Mouse (Mus musculus) spleen, embryonic (tissue): ENCODE data around the gene Tubb4b.

Experiments
- CTCF ChIA-PET: fragments of 350-600 bp; sonication (Branson Sonifier 250); formaldehyde crosslinking; loops from one replicate; lab custom pipeline; 2022; lab: Charles Lee

Tubb4b gene

DNA sequence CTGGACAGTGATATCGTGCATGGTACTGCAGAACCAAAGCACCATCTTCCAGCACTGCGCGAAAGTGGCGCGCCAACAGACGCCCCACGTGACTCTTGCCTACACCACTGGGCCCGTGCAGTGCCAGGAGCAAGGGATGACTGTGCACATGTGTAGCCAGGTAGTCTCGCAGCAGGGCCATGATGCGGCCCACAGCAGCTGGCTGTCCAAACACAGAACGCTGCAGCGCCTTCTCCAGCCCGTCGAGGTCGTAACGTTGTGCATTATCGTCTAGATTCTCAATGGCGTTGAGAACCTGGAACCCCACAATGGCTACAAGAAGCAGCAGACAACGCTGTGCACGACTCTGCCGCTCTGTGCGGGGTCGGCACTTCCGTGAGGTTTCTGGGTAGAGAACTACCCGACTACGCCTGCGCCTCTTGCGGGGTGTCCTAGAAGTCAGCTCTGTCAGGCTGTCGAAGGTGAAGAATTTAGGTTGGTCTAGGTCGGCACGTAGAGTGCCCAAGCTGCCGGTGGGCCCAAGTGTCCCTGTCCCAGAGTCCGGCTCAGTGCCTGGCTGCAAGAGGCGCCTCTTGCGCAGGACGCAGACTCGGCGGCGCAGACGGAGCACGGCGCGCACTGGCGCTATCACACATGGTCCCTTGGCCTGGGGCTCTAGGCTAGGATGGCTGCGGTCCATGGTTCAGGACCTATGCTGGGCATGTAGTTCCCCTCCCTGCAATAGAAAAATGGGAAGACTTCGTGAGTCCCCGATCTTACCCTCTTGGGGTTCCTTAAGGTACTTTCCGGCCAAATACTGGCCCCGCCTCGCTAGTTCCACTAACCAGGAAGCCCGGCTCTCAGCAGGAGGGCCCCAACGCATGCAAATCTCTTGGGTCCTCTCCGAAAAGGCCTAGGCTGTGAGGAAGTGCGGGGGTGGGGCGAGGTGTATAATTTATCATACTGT, 29.0 kb downstream of the Tubb4b start:
- CTCF ChIA-PET: interaction anchor here (1.1 to 1.3 kb wide), 2 partner anchors 33 to 66 kb away, joined by 4 to 5 read pairs; no protein-coding TSS in a partner anchor

DNA sequence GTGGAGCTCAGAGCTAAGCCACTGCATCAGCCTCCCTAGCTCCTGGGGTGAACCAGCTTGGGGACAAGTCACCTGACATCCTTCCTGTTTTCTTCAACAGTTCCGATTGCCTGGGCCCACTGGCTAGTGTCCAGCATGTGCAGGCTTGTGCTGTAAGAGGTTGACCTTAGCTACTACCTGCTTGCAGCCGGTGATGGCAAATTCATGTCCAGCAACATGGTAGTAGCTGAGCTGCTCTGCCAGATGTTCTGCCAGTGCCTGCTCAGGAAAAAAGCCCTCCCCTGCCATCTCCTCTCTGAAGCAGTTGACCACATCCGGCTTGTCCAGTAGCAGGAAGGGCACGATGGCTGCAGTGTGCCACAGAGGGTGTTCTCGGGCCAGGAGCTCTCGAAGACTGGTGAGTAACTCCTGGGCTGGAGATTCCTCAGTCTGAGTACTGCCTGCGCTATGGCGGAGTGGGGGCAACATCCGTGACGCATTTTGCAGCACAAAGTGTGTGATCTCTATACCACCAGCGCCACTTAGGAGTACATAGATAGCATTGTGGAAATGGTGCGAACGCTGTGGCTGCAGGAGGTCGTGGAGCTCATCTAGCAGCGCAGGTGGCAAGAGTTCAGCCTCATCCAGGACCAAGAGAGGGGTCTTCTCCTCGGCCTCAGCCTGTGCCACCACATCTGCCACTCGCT, 29.9 kb downstream of the Tubb4b start:
- CTCF ChIA-PET: interaction anchor here (0.5 to 1.7 kb wide), 6 partner anchors 14 to 312 kb away, joined by 3 to 10 read pairs (median 4); partner anchors contain the start of genes Nrarp and Tprn

DNA sequence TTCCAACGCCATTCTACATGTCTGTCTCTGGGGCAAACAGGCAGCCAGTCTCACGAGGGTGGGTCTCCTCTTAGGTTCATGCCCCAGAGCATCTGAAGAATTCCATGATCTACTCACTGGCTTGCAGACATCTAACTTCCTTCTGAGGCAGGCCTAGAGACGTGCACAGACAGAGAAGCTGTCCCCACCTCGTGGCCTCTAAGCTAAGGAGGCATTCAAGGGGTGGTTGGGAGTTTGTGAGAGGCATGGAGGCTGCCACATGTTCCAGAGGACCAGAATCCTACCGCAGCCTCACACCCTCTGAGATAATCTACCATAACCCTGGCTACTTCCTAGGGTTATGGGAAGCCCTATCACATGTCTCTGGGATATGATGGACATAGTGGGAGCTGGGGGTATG, 30.5 kb downstream of the Tubb4b start:
- CTCF ChIA-PET: interaction anchor here (0.5 to 1.7 kb wide), 7 partner anchors 13 to 311 kb away, joined by 3 to 10 read pairs (median 4); partner anchors contain the start of genes Nrarp and Tprn

DNA sequence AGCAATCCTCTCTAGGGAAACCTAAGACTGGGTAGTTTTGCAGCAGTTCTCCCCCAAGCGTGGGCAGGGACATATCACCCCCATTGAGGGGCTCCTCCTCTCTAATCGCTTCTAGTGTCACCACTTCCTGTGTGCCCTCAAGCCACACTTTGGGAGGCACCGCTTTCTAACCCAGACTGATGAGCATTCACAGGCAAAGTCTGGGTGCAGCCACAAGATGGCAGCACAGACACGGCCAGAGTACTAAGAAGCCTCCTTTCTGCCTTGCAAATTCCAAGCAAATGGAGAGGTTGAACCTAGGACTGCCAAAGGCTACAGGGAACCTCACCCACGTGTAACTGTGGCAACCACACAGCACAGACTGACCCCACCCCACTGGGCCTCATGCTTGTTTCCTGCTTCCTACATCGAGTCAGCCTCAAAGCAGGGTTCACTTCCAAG, 31.2 kb downstream of the Tubb4b start:
- CTCF ChIA-PET: interaction anchor here (0.6 to 1.7 kb wide), 6 partner anchors 13 to 99 kb away, joined by 3 to 12 read pairs (median 4); partner anchors contain the start of gene Nrarp

DNA sequence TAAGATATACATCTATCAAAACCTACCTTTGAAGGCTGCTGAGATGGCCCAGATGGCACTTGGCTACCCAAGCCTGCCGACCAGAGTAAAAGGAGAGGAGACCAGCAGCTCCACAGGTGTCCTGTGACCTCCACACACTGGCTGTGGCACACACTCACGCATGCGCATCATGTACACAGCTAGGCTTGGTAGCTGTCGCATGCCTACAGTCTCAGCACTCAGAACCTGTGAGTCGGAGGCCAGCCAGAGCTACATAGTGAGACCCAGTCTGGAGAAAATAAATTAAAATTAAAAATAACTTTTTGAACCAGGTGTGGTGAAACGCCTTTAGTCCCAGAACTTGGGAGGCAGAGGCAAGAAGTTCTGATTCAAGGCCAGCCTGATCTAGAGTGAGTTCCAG, 36.7 kb downstream of the Tubb4b start:
- CTCF ChIA-PET: no interaction called here

DNA sequence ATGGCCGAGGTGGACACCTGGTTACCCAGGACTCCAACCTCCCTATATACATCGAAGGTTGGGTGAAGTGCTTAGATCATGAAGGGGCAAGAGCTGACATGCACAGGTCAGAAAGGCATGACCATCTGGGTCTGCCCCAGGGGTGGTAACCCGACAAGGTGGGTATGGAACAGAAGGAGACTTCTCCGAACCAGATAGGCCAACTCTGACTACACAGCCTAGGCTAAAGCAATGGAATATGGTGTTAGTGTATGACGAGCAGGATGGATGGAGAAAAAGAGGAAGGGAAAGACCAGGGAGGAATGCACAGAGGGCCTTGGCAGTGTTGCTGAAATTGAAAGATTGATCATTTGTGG, 37.9 kb downstream of the Tubb4b start:
- CTCF ChIA-PET: no interaction called here

DNA sequence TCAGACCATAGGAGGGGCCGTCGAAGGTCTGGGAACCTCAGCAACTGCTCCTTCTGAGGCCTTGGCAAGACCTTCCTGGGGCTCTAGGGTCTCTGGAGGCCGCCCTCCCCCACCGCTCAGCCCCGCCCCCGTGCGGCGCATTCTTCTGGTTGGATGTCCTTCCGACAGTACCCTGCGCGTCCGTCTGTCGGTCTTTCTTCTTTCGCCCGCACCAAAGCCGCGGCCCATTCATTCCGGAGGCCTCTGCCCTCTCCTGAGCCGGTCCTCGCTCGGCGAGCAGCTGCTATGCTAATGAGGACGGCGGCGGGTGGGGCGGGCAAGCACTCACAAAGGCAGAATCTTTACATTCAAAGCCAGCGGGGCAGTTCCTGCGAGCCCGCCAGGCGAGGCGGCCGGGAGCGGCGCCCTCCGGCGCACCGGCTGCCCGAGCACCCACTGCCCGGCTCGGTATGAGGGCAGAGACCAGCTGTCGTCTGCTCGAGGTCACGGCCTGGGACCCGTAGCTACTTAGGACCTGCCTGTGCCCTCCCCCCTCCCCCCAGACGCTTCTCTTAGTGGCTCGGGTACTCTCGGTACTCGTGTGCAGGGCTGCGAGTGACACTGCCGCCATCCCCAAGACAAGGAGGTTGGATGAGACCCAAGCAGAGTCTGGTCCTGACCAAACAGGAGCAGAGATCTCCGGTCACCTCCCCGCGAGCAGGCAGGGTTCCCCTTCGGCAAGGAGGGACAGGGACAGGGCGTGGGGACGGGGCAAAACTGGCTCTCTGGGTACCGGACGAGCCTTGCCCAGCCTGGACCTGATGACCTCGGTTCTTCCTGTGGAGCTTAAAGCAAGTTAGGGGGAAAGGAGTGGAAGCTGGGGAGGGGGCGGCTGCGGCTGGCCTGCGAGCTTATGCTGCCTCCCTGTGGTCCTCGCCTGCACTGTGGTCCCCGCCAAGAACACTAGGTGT, 38.6 kb downstream of the Tubb4b start:
- CTCF ChIA-PET: no interaction called here

DNA sequence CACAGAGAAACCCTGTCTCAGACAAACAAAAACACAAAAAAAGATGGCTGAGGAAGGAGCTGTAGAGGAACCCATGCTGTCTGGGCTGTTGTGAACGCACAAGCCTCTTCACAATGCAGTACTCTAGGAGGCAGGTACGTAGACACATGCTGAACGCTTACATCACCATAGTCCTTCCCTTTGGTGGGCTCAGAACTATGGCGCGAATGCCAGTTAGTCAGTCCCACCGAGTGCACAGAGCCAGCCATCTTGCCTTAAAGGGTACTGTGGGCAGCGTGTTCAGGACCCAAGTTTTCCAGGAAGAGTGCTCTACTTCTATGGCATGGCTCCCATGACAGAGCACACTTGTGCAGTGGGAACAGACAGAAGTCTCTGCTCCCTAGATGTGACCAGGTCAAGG, 40.0 kb downstream of the Tubb4b start:
- CTCF ChIA-PET: no interaction called here

DNA sequence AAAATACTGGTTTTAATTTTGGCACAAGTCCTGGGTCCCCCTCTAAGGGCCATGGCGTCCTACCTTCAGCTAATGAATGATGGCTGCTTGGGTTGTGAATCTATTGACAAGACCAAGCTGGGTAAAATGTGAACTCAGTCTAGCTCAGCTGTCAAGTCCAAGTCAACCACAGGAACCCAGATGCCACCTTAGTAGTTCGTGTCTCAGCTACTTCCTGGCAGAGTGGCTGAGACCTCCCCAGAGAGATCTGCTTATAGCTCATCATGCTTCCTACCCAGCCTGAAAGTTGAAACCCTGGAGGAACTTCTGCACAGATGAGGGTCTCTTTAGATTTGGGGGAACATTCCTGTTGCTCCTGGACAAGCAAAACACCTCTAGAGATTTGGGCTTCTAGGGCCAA, 41.2 kb downstream of the Tubb4b start:
- CTCF ChIA-PET: no interaction called here

DNA sequence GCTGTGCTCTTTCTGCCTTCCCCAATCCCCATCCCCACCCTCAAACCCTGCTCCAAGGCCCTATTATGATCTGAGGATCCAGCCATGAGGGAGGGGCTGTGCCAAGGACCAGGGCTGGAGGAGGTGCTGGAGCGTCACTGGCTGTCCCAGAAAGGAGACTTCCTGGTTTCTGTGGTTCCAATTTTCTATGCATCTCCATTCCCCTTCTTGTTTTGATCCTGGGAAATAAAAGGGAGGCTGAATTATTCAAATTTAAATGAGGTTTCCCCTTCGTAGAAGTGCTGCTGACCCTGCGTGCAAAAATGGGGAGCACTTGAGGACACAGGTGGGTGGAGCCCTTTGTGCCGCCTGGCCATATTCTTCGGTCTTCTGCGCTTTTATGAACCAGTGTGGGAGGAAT, 41.8 kb downstream of the Tubb4b start:
- CTCF ChIA-PET: interaction anchor here (0.6 kb wide), 1 partner anchor 292 kb away, joined by 4 read pairs; no protein-coding TSS in a partner anchor

DNA sequence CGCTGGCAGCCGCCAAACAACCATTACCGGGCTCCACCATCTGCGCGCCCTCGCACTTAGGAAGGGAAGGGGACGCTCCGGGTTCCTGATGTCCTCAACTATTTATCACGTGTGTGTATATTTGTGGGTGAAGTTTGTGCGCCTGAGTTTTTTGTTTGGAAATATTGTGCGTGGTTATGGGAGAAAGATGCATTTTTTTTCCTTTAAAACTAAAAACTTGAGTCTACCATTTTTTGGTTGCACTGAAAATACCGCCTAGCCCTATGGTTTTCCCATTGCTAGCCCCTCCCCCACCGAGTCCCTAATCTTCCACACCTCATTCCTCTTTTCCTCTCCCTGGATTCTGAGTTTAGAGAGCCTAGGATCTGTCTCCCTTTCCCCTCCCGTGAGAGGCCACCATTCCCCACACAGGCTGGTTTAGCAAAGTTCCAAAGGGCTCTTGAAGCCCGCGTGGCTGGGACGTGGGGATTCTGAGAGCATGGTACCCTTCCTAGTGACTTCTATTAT, 42.6 kb downstream of the Tubb4b start:
- CTCF ChIA-PET: no interaction called here

DNA sequence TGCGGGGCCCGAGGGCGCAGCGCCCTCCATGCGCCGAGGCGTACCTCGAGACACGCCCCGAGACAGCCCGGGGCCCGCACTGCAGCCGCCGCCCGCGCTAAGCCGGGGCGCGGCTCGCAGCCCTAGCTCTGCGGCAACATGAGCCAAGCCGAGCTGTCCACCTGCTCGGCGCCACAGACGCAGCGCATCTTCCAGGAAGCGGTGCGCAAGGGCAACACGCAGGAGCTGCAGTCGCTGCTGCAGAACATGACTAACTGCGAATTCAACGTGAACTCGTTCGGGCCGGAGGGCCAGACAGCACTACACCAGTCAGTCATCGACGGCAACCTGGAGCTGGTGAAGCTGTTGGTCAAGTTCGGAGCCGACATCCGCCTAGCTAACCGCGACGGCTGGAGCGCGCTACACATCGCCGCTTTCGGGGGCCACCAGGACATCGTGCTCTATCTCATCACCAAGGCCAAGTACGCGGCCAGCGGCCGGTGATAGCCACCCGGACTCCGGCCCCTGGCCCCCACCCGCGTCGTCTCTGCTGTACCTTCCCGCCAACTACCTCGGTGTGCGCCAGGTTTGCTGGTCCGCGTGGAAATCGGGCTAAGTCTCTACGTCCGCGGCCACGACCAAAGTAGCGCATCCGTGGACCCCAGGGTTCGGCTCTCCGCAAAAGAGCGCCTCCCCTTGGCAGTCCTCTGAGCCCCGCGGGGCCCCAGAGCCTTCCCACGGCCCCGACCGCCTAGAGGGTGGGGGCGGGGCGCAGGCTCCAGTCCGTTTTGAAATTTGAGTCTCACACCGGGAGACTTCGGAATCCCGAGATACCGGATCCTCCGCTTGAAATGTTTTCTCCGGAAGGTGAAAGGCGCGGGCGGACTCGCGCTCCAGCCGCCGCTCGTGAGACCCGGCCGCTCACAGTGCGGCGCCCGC, 43.3 kb downstream of the Tubb4b start:
- CTCF ChIA-PET: interaction anchor here (1.0 to 1.3 kb wide), 3 partner anchors 10 to 43 kb away, joined by 3 to 5 read pairs (median 3); partner anchors contain the start of gene Tubb4b

DNA sequence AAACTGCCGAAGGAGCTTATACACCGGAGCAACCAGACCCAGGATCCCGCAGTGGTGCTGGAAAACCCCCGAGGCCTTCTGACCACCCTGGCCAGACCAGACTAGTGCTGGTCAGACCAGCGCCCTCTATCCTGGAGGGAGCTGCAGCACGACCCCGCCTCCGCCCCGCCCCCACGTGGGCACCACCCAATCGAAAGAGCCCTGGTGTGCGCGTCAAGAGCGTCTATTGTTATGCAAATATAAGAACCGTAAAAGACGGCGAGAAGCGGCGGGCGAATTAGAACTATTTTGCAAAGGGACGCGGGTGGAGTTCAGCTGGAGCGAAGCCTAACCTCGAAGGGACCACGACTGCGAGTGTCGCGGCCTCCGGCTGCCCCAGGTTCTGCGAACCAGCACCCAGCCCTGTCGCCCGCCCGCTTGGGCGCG, 44.0 kb downstream of the Tubb4b start, which contains the start of gene Nrarp:
Gene Nrarp, plus strand, starts transcription at position 281 of the 426 bp plus-strand sequence.
- CTCF ChIA-PET: interaction anchor here (1.0 to 1.3 kb wide), 3 partner anchors 10 to 44 kb away, joined by 3 to 5 read pairs (median 3); partner anchors contain the start of gene Tubb4b

DNA sequence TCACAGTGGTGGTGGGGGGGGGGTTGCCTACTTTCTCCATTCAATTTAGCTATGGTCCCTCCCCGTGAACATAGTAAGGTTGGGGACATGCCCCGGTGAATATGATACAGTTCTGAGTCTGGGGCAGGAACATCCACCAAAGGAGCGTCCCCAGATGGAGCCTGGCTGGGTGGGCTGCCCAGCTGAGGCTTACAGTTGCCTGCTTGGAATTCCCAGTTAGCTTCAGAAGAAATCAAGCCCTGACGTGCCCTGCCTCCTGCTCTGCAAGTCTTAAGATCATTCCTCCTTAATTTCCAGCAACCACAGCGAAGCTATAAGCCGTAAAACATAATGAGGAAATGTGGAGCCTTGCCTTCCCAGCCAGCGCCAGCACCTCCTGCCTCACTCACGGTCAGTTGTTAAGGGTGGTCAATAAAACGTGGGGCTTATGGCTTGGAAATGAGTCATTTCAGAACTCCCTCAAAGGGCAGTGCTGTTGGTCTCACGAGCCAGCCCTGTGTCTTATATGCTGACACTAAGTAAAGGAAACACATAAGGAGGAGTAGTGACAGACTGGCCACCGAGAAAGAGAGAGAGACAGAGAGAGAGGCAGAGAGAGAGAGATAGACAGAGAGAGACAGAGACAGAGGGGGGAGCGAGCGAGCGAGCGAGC, 44.8 kb downstream of the Tubb4b start:
- CTCF ChIA-PET: interaction anchor here (0.7 to 1.3 kb wide), 2 partner anchors 11 to 115 kb away, joined by 5 to 6 read pairs; no protein-coding TSS in a partner anchor

DNA sequence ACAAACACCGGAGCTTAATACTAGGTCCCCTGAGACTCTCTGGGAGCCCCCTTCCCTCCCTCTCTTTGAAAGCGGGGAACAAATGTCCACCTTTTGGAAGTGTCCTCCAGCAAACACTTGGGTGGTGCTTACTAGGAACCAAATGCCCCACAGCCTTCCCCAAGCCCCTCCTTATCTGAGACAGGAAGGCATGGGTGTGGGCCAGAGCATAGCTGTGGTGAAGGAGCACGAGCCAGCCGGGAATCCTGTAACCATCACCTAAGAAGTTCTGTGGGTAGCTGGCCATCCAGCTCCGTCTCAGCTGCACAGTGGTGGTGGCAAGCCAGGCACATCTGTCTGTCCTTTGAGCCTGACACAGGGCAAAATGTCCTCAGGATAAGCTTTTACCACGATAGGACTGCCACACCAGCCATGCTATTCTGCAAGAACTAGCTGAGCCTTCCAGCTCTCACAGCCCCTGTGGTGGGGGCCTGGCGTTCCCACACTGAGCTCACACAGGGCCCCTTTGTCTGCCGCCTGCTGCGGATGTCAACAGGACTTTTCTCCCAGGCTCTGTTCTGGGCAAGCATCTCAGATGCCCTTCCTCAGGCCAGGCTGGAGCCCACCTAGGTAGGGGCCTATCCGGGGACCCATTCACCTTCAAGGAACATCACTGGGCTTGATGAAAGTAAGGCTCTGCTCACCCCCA, 46.1 kb downstream of the Tubb4b start:
- CTCF ChIA-PET: no interaction called here

DNA sequence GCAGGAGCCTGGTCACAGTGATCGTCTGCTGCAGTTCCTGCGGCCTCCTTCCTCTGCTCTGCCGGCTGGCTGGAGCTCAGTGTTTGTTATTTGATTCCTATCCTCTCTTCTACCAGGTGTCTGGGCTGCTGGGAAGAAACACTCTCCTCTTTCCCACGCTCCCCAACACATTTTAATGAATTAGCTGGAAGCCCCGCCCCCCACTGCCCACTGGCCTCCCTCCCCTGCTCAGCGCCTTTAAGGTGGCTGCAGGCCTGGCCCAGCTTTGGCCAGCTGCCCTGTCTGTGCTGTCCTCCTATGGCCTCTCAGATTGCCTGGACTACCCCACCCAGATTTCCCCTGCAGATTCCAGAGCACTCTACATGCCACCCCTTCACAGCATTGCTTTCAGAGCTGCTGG, 46.8 kb downstream of the Tubb4b start:
- CTCF ChIA-PET: no interaction called here

DNA sequence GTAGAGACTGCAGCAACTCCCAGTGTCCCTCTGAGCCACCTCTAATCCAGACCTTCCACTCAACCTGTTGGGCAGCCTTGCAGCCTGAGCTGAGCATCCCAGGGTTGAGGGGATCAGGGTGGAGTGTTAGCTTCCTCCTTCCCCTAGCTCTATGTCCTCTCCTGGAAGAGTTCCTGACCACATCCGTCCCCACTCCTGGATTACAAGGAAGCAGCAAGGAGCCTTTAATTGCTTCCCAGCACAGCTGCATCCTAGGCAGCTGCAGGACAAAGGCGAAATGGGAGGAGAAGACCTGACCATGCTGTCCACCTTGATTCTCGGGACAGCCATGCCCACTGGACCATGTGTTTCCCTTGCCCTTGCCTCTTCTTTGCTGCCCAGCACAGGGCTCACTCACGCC, 47.4 kb downstream of the Tubb4b start:
- CTCF ChIA-PET: no interaction called here

DNA sequence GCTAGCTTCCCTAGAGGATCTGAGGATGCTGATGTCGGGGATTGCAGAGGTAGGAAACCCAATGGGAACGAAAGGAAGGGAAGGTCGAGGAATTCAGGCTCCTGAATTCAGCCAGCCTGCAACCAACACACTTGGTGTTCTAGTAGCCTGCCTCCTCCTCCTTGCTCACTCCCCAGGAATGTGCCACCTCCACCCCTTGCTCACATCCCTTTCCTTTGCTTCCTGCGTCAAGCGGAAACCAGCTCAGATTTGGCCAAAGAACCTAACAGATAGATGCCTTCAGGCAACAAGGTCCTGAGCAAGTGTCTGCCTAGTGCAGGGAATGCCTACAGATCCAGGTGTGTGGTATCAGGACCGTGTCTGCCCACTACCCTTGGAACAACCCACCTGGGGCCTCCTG, 47.9 kb downstream of the Tubb4b start:
- CTCF ChIA-PET: no interaction called here
